Mouse (Mus musculus): ENCODE measurements around the gene Dynll1. TPM values are rescaled to one million over a fixed set of nuclear protein-coding genes. Genes with fewer than 3 reads are reported as not detected.

The Dynll1 gene
- 100 to 1,000 TPM; 631 to 705 TPM for total RNA-seq (2021)
- long read RNA-seq, experiment 1, transcript Dynll1-202 (2 exons, 729 nt), result minor isoform, 6 of 173 reads
- long read RNA-seq, experiment 1, transcript Dynll1-201 (3 exons, 2,030 nt), result major isoform, 149 of 173 reads
- long read RNA-seq, experiment 1, transcript Dynll1-206 (1 exons, 2,242 nt), result minor isoform, 15 of 173 reads
- long read RNA-seq, experiment 1, partial matches to known transcripts, result 0 of 173 reads
- long read RNA-seq, experiment 1, other reads (novel, unspliced or antisense), result 2 of 173 reads
- long read RNA-seq, experiment 2, transcript Dynll1-206 (1 exons, 2,242 nt), result minor isoform, 7 of 167 reads
- long read RNA-seq, experiment 2, transcript Dynll1-201 (3 exons, 2,030 nt), result major isoform, 154 of 167 reads
- long read RNA-seq, experiment 2, partial matches to known transcripts, result 0 of 167 reads
- long read RNA-seq, experiment 2, other reads (novel, unspliced or antisense), result 2 of 167 reads

- DNase-seq (ENCODE audit: low spot score in 2 of 2), result peak; percentile 100
Measured at GRCm38 (mm10) chr5:115300792-115301614, at the start of gene Dynll1. Gene Dynll1 (minus strand): TSS chr5:115300999.

- DNase-seq (ENCODE audit: low spot score in 2 of 2), result no peak
Measured at GRCm38 (mm10) chr5:115349225-115349555, 48.4 kb upstream of the Dynll1 start.

GRCm38 (mm10) chr5:115348546-115349224, 47.9 kb upstream of the Dynll1 start, which contains the start of gene Cox6a1:
Gene Cox6a1 (minus strand): TSS chr5:115348981.
- peak; percentile 99 for DNase-seq (ENCODE audit: low spot score in 2 of 2)

DNA sequence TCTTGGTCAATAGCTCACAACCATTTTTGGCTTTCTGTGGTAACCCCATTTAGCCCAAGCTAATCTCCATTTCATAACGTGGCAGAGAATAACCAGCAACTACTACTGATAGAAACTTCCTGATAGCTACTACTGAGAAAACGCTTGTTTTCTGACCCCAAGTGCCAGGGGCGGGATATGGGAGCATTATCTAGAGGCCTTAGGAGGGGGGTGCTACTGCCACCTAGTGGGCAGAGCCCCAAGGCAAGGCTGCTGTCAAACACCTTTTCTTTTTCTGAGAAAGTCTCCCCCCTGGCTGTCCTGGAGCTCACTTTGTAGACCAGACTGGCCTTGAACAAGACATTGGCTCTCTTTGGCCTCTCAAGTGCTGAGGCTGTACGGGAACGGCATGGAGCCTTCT, 46.8 kb upstream of the Dynll1 start:
- DNase-seq (ENCODE audit: low spot score in 2 of 2), result peak; percentile 74 to 77

- DNase-seq (ENCODE audit: low spot score in 2 of 2), result no peak
Measured at GRCm38 (mm10) chr5:115341314-115342165, 40.7 kb upstream of the Dynll1 start.

GRCm38 (mm10) chr5:115340577-115341313, 39.9 kb upstream of the Dynll1 start, which contains the start of the genes Gatc and Triap1:
Gene Gatc (minus strand): TSS chr5:115341178.
Gene Triap1 (plus strand): TSS chr5:115341225.
- DNase-seq (ENCODE audit: low spot score in 2 of 2), result peak; percentile 89 to 90

GRCm38 (mm10) chr5:115340007-115340406, 39.2 kb upstream of the Dynll1 start:
- DNase-seq (ENCODE audit: low spot score in 2 of 2), result no peak

DNA sequence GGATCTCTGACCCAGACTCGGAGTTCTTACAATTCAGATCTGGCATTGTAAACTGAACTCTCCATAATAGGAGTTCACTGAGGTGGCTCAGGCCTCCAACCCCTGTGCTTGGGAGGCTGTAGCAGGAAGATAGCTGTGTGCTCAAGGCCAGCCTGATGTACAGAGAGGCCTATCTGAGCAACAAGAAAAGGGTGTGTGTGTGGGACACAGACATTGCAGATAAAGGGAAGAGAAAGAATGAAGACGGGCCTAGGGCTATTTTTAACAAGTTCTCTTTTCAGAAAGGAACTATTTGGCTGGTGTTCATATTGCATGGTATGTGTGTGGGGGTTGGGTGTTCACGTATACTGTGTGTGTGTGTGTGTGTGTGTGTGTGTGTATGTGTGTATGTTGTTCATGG, 32.8 kb upstream of the Dynll1 start:
- DNase-seq (ENCODE audit: low spot score in 2 of 2), result no peak

DNA sequence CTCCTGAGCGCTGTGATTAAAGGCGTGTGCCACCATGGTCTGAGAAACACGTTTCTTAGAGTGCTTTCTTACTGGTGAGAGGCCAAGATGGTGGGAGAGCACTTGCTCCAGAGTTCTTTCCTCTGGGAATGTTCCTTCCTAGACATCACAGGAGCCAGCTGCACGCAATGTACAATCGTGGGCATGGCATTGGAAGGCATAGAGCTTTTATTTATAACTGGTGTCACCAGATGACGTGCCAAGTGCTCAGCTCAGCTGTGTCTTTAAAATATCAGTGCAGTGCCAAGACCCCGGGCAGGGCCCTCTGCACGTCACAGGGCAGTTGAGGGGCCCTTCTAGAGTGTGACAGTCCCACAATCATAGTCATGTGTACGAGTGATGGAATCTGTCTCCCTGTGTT, 30.2 kb upstream of the Dynll1 start:
- no peak for DNase-seq (ENCODE audit: low spot score in 2 of 2)

GRCm38 (mm10) chr5:115327610-115328548, 27.1 kb upstream of the Dynll1 start:
- DNase-seq (ENCODE audit: low spot score in 2 of 2), result no peak

DNA sequence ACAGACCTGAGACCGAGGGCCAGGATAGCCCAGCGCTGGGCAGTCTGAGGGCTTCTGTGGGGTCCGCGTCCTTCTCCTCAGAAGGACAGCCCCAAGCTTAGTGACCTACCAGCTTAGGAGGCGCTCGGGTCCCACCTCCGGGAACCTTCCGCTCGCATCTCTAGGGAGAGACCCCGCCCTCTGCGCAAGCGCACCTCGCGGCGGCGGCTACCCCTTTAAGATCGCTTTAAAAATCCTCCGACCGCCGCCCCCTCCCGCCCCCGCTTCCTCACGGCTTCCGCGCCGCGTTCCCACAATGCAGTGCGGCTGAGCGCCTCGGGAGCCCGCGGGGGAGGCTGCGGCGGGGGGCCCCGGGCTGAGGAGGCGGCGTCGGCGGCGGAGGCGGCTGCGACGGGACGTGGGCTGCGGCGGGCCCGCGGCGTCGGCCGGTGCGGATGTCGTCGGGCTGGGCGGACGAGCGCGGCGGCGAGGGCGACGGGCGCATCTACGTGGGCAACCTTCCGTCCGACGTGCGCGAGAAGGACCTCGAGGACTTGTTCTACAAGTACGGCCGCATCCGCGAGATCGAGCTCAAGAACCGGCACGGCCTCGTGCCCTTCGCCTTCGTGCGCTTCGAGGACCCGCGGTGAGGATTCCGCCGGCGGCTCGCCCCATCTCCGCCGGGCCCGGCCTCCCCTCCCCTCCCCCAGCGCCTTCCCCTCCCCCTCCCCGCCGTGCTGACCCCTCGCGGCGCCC, 26.2 kb upstream of the Dynll1 start, which contains the start of gene Srsf9:
Srsf9 (plus strand) TSS at position 303 of the 735 bp plus-strand sequence.
- peak; percentile 92 to 95 for DNase-seq (ENCODE audit: low spot score in 2 of 2)

- no peak for DNase-seq (ENCODE audit: low spot score in 2 of 2)
Measured at GRCm38 (mm10) chr5:115326256-115326831, 25.5 kb upstream of the Dynll1 start.

GRCm38 (mm10) chr5:115319004-115319940, 18.5 kb upstream of the Dynll1 start:
- DNase-seq (ENCODE audit: low spot score in 2 of 2), result peak; percentile 66 to 87

DNA sequence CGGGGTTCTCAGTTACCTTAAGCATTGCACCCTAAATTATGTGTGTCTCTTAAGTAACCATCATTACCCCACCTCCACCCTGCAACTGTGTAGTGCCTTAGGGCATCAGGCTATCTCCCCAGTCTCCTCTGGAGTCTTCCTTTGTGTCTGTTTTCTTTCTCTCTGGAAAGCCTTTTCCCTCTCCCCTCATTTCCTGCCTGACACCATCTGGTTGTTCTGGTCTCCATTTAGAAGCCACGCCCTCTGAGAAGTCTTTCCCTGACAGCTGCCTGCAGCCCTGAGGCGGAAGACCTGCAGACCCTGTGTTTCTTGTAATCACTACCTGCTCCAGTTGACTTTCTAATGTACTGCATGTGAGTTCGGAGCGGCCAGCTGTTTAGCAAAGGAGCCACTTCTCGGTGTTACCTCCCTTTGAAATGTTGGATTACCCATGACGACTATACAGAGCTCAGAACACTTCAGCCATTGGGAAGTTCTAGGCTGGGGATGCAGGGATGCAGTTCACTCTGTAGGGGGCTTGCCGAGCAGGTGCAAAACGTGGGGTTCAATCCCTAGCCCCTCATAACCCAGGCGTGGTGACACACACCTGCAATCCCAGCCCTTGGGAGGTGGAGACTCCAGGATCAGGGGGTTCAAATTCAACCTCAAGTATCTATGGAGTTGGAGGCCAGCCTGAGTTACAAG, 17.0 kb upstream of the Dynll1 start:
- no peak for DNase-seq (ENCODE audit: low spot score in 2 of 2)

DNA sequence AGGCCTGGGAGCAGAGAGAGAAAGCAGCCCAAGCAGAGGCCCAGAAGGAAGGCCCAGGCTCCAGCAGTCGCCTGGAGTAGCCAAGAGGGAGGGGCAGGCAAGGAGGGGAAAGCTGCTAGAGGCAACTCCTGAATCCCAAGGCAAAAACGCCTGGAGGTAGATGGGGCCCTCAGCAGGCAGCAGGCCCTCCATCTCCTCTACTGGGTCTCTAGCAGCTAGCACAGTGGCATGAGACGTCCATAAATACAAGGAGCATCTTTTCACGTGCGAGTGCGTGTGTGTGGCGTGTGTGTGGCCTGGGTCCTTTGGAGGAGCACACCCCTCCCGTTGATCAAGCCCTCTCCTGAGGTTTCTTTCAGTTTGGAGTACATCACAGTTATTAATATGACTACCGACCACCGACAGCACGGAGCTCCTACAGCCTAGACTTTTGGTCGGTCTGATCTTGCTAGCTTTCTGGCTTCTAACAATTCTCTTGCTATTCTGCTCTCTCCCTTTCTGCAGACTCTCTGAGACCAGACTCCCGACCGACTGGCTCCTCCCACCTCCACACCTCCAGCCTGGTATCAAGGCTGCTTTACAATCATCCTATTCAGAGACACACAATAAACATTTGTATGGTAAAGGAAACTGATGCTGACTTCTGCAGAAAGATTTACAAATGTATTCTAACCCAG, 16.3 kb upstream of the Dynll1 start:
- DNase-seq (ENCODE audit: low spot score in 2 of 2), result no peak

Data from left cerebral cortex, adult 18-20 months (tissue).